Mouse (Mus musculus) olfactory bulb, adult 2 months (tissue): ENCODE results near the gene Map1lc3a. TPM values are rescaled to one million over a fixed set of nuclear protein-coding genes. Genes with fewer than 3 reads are reported as not detected.

ENCODE experiments used
- H3K27ac ChIP-seq: fragments of 200-500 bp; 2 replicates; pipeline ENCODE4 v1.5.1; 2012; ENCODE audit warnings: low read depth, low read length; ENCODE audit not compliant: insufficient read depth
- H3K4me1 ChIP-seq: fragments of 200-500 bp; 2 replicates; pipeline ENCODE4 v1.6.1; 2012; ENCODE audit warnings: low read length; ENCODE audit not compliant: control insufficient read depth, insufficient read depth
- H3K4me3 ChIP-seq: fragments of 200-500 bp; 2 replicates; pipeline ENCODE4 v1.5.1; 2012; ENCODE audit warnings: mild to moderate bottlenecking, low read depth, low read length, moderate library complexity; ENCODE audit not compliant: insufficient read depth
- CTCF ChIP-seq: fragments of 200-500 bp; IDR thresholded peaks from 2 replicates; pipeline ENCODE4 v1.5.1; 2012; ENCODE audit warnings: low read depth, mild to moderate bottlenecking, low read length, moderate library complexity; ENCODE audit not compliant: insufficient read depth
- POLR2A ChIP-seq: fragments of 200-500 bp; IDR thresholded peaks from 2 replicates; pipeline ENCODE4 v1.6.1; 2012; ENCODE audit warnings: mild to moderate bottlenecking, low read depth, low read length, moderate library complexity; ENCODE audit not compliant: insufficient read depth
- WGBS: fragments of 180-500 bp; shearing (Covaris S2); methylation state at CpG from one replicate; pipeline ENCODE4 v1.1.7; 2018; 5-methylcytosine and 5-hydroxymethylcytosine counted together
- polyA plus RNA-seq: library from polyadenylated mRNA; stranded (reverse); fragments of >200 nt; gene quantifications from 2 replicates; pipeline ENCODE4 v1.2.4, GENCODE M21; 2012; ENCODE audit warnings: low replicate concordance; ENCODE audit not compliant: missing spikeins, insufficient read depth, insufficient read length

Gene Map1lc3a
- polyA plus RNA-seq, 1 experiment, result not detected

DNA sequence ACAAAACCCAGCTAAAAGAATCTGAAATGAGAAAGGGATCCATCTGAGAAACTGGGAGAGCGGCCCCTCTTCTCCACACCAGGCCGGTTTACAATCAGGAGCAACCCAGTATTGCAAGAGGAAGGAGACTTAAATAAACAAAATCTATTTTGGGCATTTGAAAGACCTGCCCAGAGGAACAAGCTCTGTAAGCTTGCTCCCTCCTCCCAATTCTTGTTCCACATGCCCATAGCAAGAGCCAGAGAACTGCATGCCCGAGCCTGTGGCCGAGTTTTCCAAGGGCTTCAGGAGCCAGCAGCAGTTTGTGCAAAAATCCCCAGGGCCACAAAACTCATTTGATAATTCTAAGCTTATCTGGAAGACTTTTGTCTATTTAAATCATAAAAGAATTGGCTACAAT, 23.5 kb downstream of the Map1lc3a start:
- WGBS, result 58% methylated on average over 4 of the region's 4 CpGs
- Histone ChIP-seq H3K27ac (no peak overlapping the region), H3K4me1 (no peaks in the 10 kb centered on the region), H3K4me3 (no peak overlapping the region)
- no peak for TF ChIP-seq CTCF
- no peak for TF ChIP-seq POLR2A

DNA sequence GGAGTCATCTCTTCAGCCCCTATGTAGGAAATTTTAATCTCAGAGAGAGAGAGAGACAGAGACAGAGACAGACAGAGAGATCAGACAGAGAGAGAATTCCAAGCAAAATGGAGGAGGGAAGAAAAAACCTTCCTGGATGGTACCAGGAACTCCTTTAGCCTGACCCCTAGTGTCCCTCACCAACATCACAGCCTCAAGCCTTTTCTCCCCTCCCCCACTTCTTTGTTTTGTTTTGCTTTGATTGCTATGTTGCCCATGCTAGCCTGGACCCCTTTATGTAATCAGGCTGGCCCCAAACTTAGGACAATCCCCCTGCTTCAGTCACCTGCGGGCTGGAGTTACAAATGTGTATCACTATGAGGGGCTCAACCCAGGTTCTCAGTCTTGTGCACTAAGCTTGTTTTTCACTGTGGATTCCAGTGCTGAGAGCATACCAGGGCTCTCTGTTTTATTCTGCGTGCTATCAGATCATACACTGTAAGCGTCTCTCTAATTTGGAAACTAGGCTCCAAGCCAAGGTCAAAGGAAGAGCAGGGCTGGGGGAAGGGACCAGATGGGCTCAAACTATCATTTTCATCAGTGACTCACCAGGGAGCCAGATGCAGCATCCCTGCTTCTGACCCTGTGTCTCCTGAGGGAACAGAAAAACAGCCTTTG, 33.0 kb downstream of the Map1lc3a start:
- TF ChIP-seq POLR2A, result no peak
- TF ChIP-seq CTCF, result no peak
- peaks cover 3% of the 10 kb centered on the region; the same call in 1 of the 2 replicates for H3K4me1 ChIP-seq
- peak overlapping the region; percentile 64 for H3K27ac ChIP-seq
- 23% methylated on average over 3 of the region's 3 CpGs for WGBS
- H3K4me3 ChIP-seq, result no peak overlapping the region

DNA sequence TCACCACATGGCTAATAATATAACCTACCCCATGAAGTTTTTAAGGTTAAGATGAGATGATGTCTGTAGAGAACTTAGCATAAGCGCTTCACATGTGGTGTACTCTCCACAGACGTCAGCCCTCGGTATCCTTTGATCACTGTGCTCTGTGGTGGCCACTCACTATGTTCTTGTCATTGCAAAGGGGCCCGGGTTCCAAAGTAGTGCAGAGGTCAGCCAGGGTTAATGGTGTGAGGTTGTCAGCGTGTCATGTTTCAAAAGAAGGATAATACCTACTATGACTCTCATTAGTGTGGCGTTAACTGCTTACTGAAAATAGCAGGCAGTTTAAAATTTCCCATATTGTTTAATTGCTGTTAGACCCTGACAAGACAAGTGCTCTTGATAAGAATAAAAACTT, 37.6 kb downstream of the Map1lc3a start:
- 77% methylated on average over 6 of the region's 6 CpGs for WGBS
- TF ChIP-seq CTCF, result no peak
- no peak for TF ChIP-seq POLR2A
- peaks cover 3% of the 10 kb centered on the region; the same call in 1 of the 2 replicates for H3K4me1 ChIP-seq

DNA sequence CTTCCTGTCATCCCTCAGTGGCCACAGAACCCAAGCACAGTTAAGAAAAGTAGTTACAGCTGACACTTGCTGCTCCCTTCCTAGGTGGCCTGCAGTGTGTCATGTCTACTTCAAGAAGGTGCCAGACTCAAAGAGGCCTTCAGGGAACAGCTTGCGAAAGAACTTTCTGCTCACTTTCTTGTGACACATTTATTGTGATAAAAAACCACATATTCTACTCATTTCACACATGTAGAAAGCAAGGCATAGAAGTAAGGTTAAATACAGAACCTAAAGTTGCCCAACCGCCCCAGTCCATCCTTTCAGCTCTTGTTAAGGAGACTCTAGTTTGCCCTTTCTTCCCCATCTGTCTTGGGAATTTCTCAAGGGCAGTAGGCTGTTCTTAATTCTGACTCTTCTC, 42.5 kb downstream of the Map1lc3a start:
- Histone ChIP-seq H3K4me3 (no peak overlapping the region), H3K27ac (no peak overlapping the region), H3K4me1 (no peaks in the 10 kb centered on the region)
- WGBS, result 94% methylated on average over 2 of the region's 2 CpGs
- TF ChIP-seq CTCF (no peak), POLR2A (no peak)

More for the DNA sequence above, 37.6 kb downstream of the Map1lc3a start:
- Histone ChIP-seq H3K27ac (no peak overlapping the region), H3K4me3 (no peak overlapping the region)

DNA sequence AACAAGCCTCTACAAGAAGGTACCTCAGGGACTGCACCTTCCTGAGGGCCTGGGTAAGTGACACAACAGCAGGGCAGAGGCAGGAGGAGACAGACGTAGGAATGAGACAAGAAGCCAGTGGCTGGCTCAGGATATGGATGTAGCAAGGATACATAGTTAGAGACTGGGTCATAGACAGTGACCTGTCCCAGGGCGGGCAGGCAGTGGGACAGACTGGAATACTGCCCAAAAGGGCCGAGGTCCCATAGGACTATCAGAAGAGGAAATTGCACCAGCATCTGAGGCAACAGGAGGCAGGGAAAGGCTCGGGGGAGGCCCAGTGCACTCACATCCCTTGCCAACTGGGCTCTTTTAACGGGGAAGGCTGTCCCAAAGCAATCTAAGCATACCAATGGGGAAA, 44.5 kb downstream of the Map1lc3a start:
- no peak overlapping the region for H3K27ac ChIP-seq
- TF ChIP-seq CTCF (no peak), POLR2A (no peak)
- WGBS, result 69% methylated on average over 5 of the region's 5 CpGs
- no peak overlapping the region for H3K4me3 ChIP-seq
- no peaks in the 10 kb centered on the region for H3K4me1 ChIP-seq

DNA sequence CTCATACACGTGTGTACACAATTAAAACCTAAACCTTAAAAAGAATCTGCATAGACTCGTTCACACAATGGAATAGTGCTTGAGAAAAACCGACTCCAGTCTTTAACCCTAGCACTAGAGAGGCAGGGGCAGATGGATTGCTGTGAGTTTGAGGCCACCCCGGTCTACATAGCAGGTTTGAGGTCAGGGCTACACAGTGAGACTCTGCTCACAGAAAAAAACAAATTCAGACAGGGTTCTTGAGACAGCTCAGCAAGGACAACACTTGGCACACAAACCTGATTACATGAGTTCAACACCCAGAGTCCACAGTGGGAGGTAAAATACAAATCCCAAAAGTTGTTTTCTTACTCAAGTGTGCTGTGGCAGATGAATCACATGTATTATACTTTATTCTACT, 49.9 kb downstream of the Map1lc3a start:
- Histone ChIP-seq H3K27ac (no peak overlapping the region), H3K4me3 (no peak overlapping the region), H3K4me1 (no peaks in the 10 kb centered on the region)
- WGBS, result 84% methylated on average over 4 of the region's 4 CpGs
- TF ChIP-seq POLR2A, result no peak
- TF ChIP-seq CTCF, result no peak

Other genes starting within 250 kb of the Map1lc3a start
- not detected in 2 replicates for gene Ahcy, start 201.8 kb upstream of the Map1lc3a start, polyA plus RNA-seq
- gene Itch, start 142.8 kb upstream of the Map1lc3a start, polyA plus RNA-seq, result not detected in 2 replicates
- gene Dynlrb1, start 39.8 kb upstream of the Map1lc3a start, polyA plus RNA-seq, result not detected in 2 replicates
- not detected in 2 replicates for gene Pigu, start 81.1 kb downstream of the Map1lc3a start, polyA plus RNA-seq
- gene Trp53inp2, start 104.8 kb downstream of the Map1lc3a start, polyA plus RNA-seq, result 154 TPM in 1 of 2 replicates, not detected in the other
- 44.1 TPM in 1 of 2 replicates, not detected in the other for gene Ncoa6, start 197.6 kb downstream of the Map1lc3a start, polyA plus RNA-seq
- not detected in 2 replicates for gene Acss2, start 241.7 kb downstream of the Map1lc3a start, polyA plus RNA-seq
- gene Ggt7, start 241.9 kb downstream of the Map1lc3a start, polyA plus RNA-seq, result not detected in 2 replicates